Mouse (Mus musculus): ENCODE measurements around the gene Scimp. TPM values are rescaled to one million over a fixed set of nuclear protein-coding genes. Genes with fewer than 3 reads are reported as not detected.

Scimp gene
- 22.2 to 27.1 TPM (median 23.6 TPM) in 4 replicates for total RNA-seq (2023)

GRCm38 (mm10) chr11:70812365-70812764 is at the start of gene Scimp:
TSS of gene Scimp (minus strand) at chr11:70812586.

DNA sequence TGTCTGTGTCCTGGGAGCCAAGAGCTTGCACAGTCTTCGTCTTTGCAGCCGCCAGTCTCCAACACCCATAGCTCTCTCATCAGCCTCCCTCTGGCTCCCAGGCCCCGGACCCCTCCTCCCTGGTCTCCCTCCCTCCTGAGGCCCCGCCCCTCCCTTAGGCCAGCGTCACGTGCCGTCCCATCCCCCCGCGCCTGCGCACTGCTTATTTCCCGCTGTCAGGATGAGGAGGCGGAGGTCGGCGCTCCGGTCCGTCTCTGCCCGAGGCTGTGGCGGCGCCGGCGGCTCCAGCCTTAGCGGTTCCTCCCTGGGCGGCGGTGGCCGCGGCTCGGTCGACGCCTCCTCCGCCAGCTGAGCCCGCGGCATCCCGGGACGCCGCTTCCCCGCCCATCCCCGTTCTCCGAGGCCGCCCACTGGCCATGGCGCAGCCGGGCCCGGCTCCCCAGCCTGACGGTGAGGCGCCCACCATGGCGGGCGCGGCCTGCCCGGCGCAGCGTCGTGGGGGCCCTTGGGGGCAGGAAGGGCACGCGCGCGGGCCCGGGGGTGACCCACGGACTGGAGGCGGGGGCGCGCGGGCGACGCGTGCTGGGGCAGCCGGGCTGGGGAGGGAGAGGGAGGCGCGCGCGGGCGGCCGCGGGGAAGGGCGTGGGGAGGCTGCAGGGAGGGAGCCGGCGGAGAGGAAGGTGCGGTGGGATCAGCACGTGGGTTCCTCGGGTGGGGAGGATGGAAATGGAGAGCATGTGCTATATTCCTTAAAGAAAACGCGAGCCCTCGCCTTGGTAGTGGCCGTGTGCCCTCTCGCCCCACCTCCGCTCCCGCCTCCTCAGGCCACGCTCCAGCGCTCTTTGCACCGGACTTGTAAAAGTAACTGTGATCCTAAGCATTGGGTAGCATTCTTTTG is 32.4 kb upstream of the Scimp start, which contains the start of gene Rabep1:
TSS of gene Rabep1 (plus strand) at position 220 of the 898 bp plus-strand sequence.

GRCm38 (mm10) chr11:70763936-70764808 is 48.2 kb downstream of the Scimp start, which contains the start of gene Zfp3:
TSS of gene Zfp3 (plus strand) at chr11:70764209.

Other genes with a start within 250 kb of the Scimp start
- gene Mink1, start 249.7 kb downstream of the Scimp start, total RNA-seq (2023), result 83.2 to 99.3 TPM (median 92.6 TPM) in 4 replicates
- gene 4930544D05Rik, start 196.7 kb downstream of the Scimp start, total RNA-seq (2023), result not detected in 4 replicates
- 2.2 TPM in 1 of 4 replicates, not detected in the others for gene Chrne, start 193.4 kb downstream of the Scimp start, total RNA-seq (2023)
- not detected in 4 replicates for gene Gp1ba, start 173.5 kb downstream of the Scimp start, total RNA-seq (2023)
- 191 to 209 TPM (median 198 TPM) in 4 replicates for gene Rnf167, start 165.4 kb downstream of the Scimp start, total RNA-seq (2023)
- 63.0 to 77.8 TPM (median 66.3 TPM) in 4 replicates for gene Slc25a11, start 165.1 kb downstream of the Scimp start, total RNA-seq (2023)
- 1,311 to 1,415 TPM (median 1,337 TPM) in 4 replicates for gene Pfn1, start 157.9 kb downstream of the Scimp start, total RNA-seq (2023)
- gene Eno3, start 155.4 kb downstream of the Scimp start, total RNA-seq (2023), result 27.9 to 35.0 TPM (median 31.9 TPM) in 4 replicates
- gene Spag7, start 143.2 kb downstream of the Scimp start, total RNA-seq (2023), result 34.1 to 44.3 TPM (median 40.2 TPM) in 4 replicates
- 60.2 to 85.3 TPM (median 65.6 TPM) in 4 replicates for gene Camta2, start 124.5 kb downstream of the Scimp start, total RNA-seq (2023)
- gene Inca1, start 112.4 kb downstream of the Scimp start, total RNA-seq (2023), result 1.4 to 2.5 TPM (median 2.2 TPM) in 4 replicates
- gene Kif1c, start 112.0 kb downstream of the Scimp start, total RNA-seq (2023), result 27.1 to 33.9 TPM (median 29.3 TPM) in 4 replicates
- 1.9 to 2.7 TPM (median 2.2 TPM) in 4 replicates for gene Zfp3, start 48.4 kb downstream of the Scimp start, total RNA-seq (2023)
- 55.4 to 60.1 TPM (median 57.9 TPM) in 4 replicates for gene Rabep1, start 32.2 kb upstream of the Scimp start, total RNA-seq (2023)
- gene Nup88, start 157.4 kb upstream of the Scimp start, total RNA-seq (2023), result 84.9 to 118 TPM (median 92.8 TPM) in 4 replicates
- 42.1 to 58.3 TPM (median 49.2 TPM) in 4 replicates for gene Rpain, start 157.6 kb upstream of the Scimp start, total RNA-seq (2023)
- gene C1qbp, start 170.4 kb upstream of the Scimp start, total RNA-seq (2023), result 84.0 to 89.1 TPM (median 84.0 TPM) in 4 replicates
- gene Dhx33, start 191.9 kb upstream of the Scimp start, total RNA-seq (2023), result 29.0 to 34.3 TPM (median 31.4 TPM) in 4 replicates
- gene Mis12, start 207.0 kb upstream of the Scimp start, total RNA-seq (2023), result 7.5 to 14.6 TPM (median 10.5 TPM) in 4 replicates
- 22.0 to 26.2 TPM (median 24.9 TPM) in 4 replicates for gene Derl2, start 207.3 kb upstream of the Scimp start, total RNA-seq (2023)
- gene 6330403K07Rik, start 220.9 kb upstream of the Scimp start, total RNA-seq (2023), result not detected in 4 replicates